Comparison of ENCODE assay signal across 19 mouse cellular contexts in the genomic region with DNA sequence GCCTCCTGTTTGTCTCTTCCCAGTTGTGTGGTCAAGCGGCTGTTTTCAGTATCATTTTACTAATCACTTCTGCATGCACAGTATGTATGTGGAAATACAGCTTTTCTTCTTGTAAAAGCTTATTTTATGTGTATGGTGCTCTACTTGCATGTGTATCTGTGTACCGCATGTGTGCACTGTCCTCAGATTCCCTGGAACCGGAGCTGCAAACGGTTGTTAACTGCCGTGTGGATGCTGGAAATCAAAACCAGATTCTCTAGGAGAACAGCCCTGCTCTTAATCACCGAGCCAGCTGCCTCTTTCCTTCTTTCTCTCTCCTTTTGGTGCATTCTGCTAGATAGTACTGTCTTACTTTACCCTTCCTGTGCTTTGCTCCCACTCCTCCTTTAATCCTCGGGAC. TPM values are rescaled to one million over a fixed set of nuclear protein-coding genes. Genes with fewer than 3 reads are reported as not detected.
A peak's percentile ranks its signal among the peaks of the same experiment; 100 is the strongest.
DNase-seq lines count a peak whose midpoint lies in the region; ATAC-seq and TF ChIP-seq lines count a peak whose summit lies in the region.
"Had no signal": no experiment of that assay in that cellular context is flagged by ENCODE, and none has a peak within 500 bp of the region (broad histone marks: within the 10 kb centered on the region; RNA-seq: fewer than 3 reads in every experiment).

No protein-coding gene starts in this region.

- DNase-seq in kidney, adult 8-10 months = no peak
- peak; percentile 76 for DNase-seq in embryonic facial prominence, embryonic 11.5 days (ENCODE audit: low spot score)
- DNase-seq in limb, embryonic 11.5 days (ENCODE audit: low spot score) = peak; percentile 48
- no peak for DNase-seq in left cerebral cortex, adult 2 months (ENCODE audit: extremely low spot score in 1 of 2, low spot score in 2 of 2)
- no peak for DNase-seq in heart, postnatal 14 days
- no peak for DNase-seq in left cerebral cortex, adult 18-20 months (ENCODE audit: low spot score in 2 of 2)
- DNase-seq: cerebellum, adult 9-11 months; heart, postnatal 36 days; kidney, adult 2 months; lung, embryonic 14.5 days; lung, postnatal 4 days; thymus, postnatal 4 days had no signal

- H3K4me3 ChIP-seq in kidney, embryonic 15.5 days (replicated peaks) = no peak overlapping the region
- H3K4me3 ChIP-seq in embryonic facial prominence, embryonic 11.5 days (ENCODE audit: low read depth, low read length) = no peak overlapping the region
- H3K4me3 ChIP-seq in limb, embryonic 11.5 days (ENCODE audit: low read depth, low read length) = no peak overlapping the region
- H3K4me3 ChIP-seq in left cerebral cortex, adult 2 months = no peak overlapping the region
- H3K4me3 ChIP-seq: heart, embryonic 12.5 days; hindbrain, embryonic 15.5 days; neural tube, embryonic 13.5 days had no signal

- no peaks in the 10 kb centered on the region for H3K27me3 ChIP-seq in kidney, embryonic 15.5 days
- no peaks in the 10 kb centered on the region for H3K27me3 ChIP-seq in embryonic facial prominence, embryonic 11.5 days (ENCODE audit: control insufficient read depth, insufficient read depth, low read length)
- H3K27me3 ChIP-seq in limb, embryonic 11.5 days (ENCODE audit: control insufficient read depth, insufficient read depth, low read length) = no peaks in the 10 kb centered on the region
- H3K27me3 ChIP-seq: heart, embryonic 12.5 days; hindbrain, embryonic 15.5 days; neural tube, embryonic 13.5 days; Patski had no signal

- intact Hi-C loops in left cerebral cortex, adult 2 months (cut with DNase I) = no loop called here
- intact Hi-C loops in heart, postnatal 14 days (cut with DNase I) = no loop called here

- H3K36me3 ChIP-seq in kidney, embryonic 15.5 days = peaks cover 8% of the 10 kb centered on the region; the same call in 1 of the 2 replicates
- H3K36me3 ChIP-seq in embryonic facial prominence, embryonic 11.5 days (replicated peaks; ENCODE audit: control insufficient read depth, insufficient read depth, low read depth, low read length) = no peaks in the 10 kb centered on the region
- H3K36me3 ChIP-seq in limb, embryonic 11.5 days (ENCODE audit: control insufficient read depth, insufficient read depth, low read length) = no peaks in the 10 kb centered on the region

- TF ChIP-seq CTCF in left cerebral cortex, adult 2 months (IDR thresholded peaks at IDR 0.05) = no peak

- no peak overlapping the region for H3K4me2 ChIP-seq in kidney, embryonic 15.5 days
- no peak overlapping the region for H3K4me2 ChIP-seq in embryonic facial prominence, embryonic 11.5 days (ENCODE audit: low read depth, low read length)
- H3K4me2 ChIP-seq in limb, embryonic 11.5 days (ENCODE audit: low read depth, severe bottlenecking) = peak overlapping the region; percentile 10; the same call in 1 of the 2 replicates
- H3K4me2 ChIP-seq: heart, embryonic 12.5 days; hindbrain, embryonic 15.5 days; liver, embryonic 11.5 days; lung, embryonic 14.5 days; midbrain, embryonic 11.5 days; neural tube, embryonic 13.5 days had no signal

- peak overlapping the region; percentile 28; the same call in 1 of the 2 replicates for H3K27ac ChIP-seq in kidney, embryonic 15.5 days
- H3K27ac ChIP-seq in embryonic facial prominence, embryonic 11.5 days (replicated peaks; ENCODE audit: low read depth, low read length) = peak overlapping the region; percentile 9; the same call in 1 of the 2 replicates
- no peak overlapping the region for H3K27ac ChIP-seq in limb, embryonic 11.5 days (replicated peaks; ENCODE audit: low read depth, low read length)
- no peak overlapping the region for H3K27ac ChIP-seq in left cerebral cortex, adult 2 months
- H3K27ac ChIP-seq: hindbrain, embryonic 15.5 days; neural tube, embryonic 13.5 days had no signal

- H3K4me1 ChIP-seq in kidney, embryonic 15.5 days = 0 out of 2 replicates have a peak, but pooled peaks cover 3% of the 10 kb centered on the region
- no peaks in the 10 kb centered on the region for H3K4me1 ChIP-seq in embryonic facial prominence, embryonic 11.5 days (ENCODE audit: control insufficient read depth, insufficient read depth, low read length)
- H3K4me1 ChIP-seq in limb, embryonic 11.5 days (ENCODE audit: control insufficient read depth, insufficient read depth, low read length) = peaks cover 10% of the 10 kb centered on the region
- H3K4me1 ChIP-seq: heart, embryonic 12.5 days; hindbrain, embryonic 15.5 days; neural tube, embryonic 13.5 days had no signal

- H3K9me3 ChIP-seq in kidney, embryonic 15.5 days (replicated peaks) = no peaks in the 10 kb centered on the region
- H3K9me3 ChIP-seq in embryonic facial prominence, embryonic 11.5 days (replicated peaks; ENCODE audit: control insufficient read depth, low read length) = no peaks in the 10 kb centered on the region
- no peaks in the 10 kb centered on the region for H3K9me3 ChIP-seq in limb, embryonic 11.5 days (ENCODE audit: control insufficient read depth, low read length)
- H3K9me3 ChIP-seq: heart, embryonic 12.5 days; hindbrain, embryonic 15.5 days; neural tube, embryonic 13.5 days had no signal

- WGBS in kidney, embryonic 15.5 days = 36% methylated on average over 7 of the region's 7 CpGs
- 34% methylated on average over 7 of the region's 7 CpGs for WGBS in embryonic facial prominence, embryonic 11.5 days
- WGBS in limb, embryonic 11.5 days = 20% methylated on average over 7 of the region's 7 CpGs

- no peak overlapping the region for H3K9ac ChIP-seq in kidney, embryonic 15.5 days
- H3K9ac ChIP-seq in embryonic facial prominence, embryonic 11.5 days (replicated peaks; ENCODE audit: low read length) = no peak overlapping the region
- H3K9ac ChIP-seq in limb, embryonic 11.5 days (ENCODE audit: low read length) = no peak overlapping the region
- H3K9ac ChIP-seq: heart, embryonic 12.5 days; hindbrain, embryonic 15.5 days; lung, embryonic 14.5 days; neural tube, embryonic 13.5 days had no signal

- ATAC-seq in kidney, embryonic 15.5 days (replicated peaks; ENCODE audit: low FRiP score) = no peak
- ATAC-seq in embryonic facial prominence, embryonic 11.5 days (replicated peaks; ENCODE audit: insufficient number of reproducible peaks, low FRiP score, low TSS enrichment, low read depth) = no peak
- no peak for ATAC-seq in limb, embryonic 11.5 days (ENCODE audit: insufficient number of reproducible peaks, low FRiP score, low TSS enrichment, low read depth)
- ATAC-seq: Patski had no signal

RNA-seq across cellular contexts. Expression of a gene that starts 39.7 kb away (rescaled TPM):
- 41.3 and 47.2 TPM in 2 replicates for polyA plus RNA-seq in kidney, embryonic 15.5 days (2015; fragmentation: Nextera tagmentation; extraction: Ambion mirVana)
- polyA plus RNA-seq in embryonic facial prominence, embryonic 11.5 days (2014; fragmentation: Nextera tagmentation; extraction: Ambion mirVana) = 40.4 and 43.6 TPM in 2 replicates
- 41.1 and 45.1 TPM in 2 replicates for polyA plus RNA-seq in limb, embryonic 11.5 days (2014; fragmentation: Nextera tagmentation; extraction: Ambion mirVana)
- total RNA-seq in left cerebral cortex, adult 2 months (2021) = 100 to 1,000 TPM; 106 to 115 TPM
- total RNA-seq in heart, postnatal 14 days (2021) = 1 to 10 TPM; 5.0 to 5.5 TPM
- 100 to 1,000 TPM; 124 to 136 TPM for total RNA-seq in left cerebral cortex, adult 18-20 months (2021)

Comparison
In these comparisons a context has a peak if more than half of its experiments do, and no peak if none do; other contexts are left out.
1. H3K27ac ChIP-seq: peak in kidney, embryonic 15.5 days (single experiment) and embryonic facial prominence, embryonic 11.5 days (single experiment); none in limb, embryonic 11.5 days (single experiment) and left cerebral cortex, adult 2 months (single experiment).
2. DNase-seq: peak in embryonic facial prominence, embryonic 11.5 days (single experiment) and limb, embryonic 11.5 days (single experiment); none in kidney, adult 8-10 months (0 of 2), left cerebral cortex, adult 2 months (0 of 2), heart, postnatal 14 days (0 of 2) and left cerebral cortex, adult 18-20 months (0 of 2).
3. RNA of a gene that starts 39.7 kb away (total RNA-seq): 124 to 136 TPM in left cerebral cortex, adult 18-20 months and 106 to 115 TPM in left cerebral cortex, adult 2 months; 5.0 to 5.5 TPM in heart, postnatal 14 days; every median in the first group is over 10 times any median in the second.